Mouse (Mus musculus): ENCODE results near the gene Cd79a. TPM values are rescaled to one million over a fixed set of nuclear protein-coding genes. Genes with fewer than 3 reads are reported as not detected.

Gene Cd79a
- polyA plus RNA-seq, 1 experiment from 2014 or later: 0.52 TPM

GRCm38 (mm10) chr7:24944257-24944950 lies 47.2 kb downstream of the Cd79a start, which contains the start of gene Gm4881:
Gene Gm4881, minus strand, starts transcription at chr7:24944494.
- H3K4me1 ChIP-seq: peaks cover 7% of the 10 kb centered on the region
- ATAC-seq (ENCODE audit: borderline replicate concordance, extremely low read depth, low FRiP score, low TSS enrichment): no peak
- under 1% methylated on average over 72 of the region's 72 CpGs for WGBS

GRCm38 (mm10) chr7:24947316-24948048 lies 50.3 kb downstream of the Cd79a start:
- Histone ChIP-seq H3K27ac (no peak overlapping the region), H3K9ac (no peak overlapping the region), H3K27me3 (peaks cover 100% of the 10 kb centered on the region), H3K4me2 (no peak overlapping the region), H3K36me3 (no peaks in the 10 kb centered on the region), H3K4me3 (no peak overlapping the region), H3K9me3 (no peaks in the 10 kb centered on the region), H3K4me1 (peaks cover 7% of the 10 kb centered on the region)
- no peak for ATAC-seq (ENCODE audit: borderline replicate concordance, extremely low read depth, low FRiP score, low TSS enrichment)
- 6% methylated on average over 7 of the region's 7 CpGs for WGBS

More at GRCm38 (mm10) chr7:24944257-24944950, 47.2 kb downstream of the Cd79a start, which contains the start of gene Gm4881:
- Histone ChIP-seq H3K9ac (no peak within 1 kb of the TSS), H3K4me3 (peak within 1 kb of the TSS; percentile 24), H3K36me3 (no peaks in the 10 kb centered on the region), H3K4me2 (peak within 1 kb of the TSS; percentile 52), H3K9me3 (no peaks in the 10 kb centered on the region), H3K27me3 (peaks cover 100% of the 10 kb centered on the region), H3K27ac (no peak within 1 kb of the TSS)

DNA sequence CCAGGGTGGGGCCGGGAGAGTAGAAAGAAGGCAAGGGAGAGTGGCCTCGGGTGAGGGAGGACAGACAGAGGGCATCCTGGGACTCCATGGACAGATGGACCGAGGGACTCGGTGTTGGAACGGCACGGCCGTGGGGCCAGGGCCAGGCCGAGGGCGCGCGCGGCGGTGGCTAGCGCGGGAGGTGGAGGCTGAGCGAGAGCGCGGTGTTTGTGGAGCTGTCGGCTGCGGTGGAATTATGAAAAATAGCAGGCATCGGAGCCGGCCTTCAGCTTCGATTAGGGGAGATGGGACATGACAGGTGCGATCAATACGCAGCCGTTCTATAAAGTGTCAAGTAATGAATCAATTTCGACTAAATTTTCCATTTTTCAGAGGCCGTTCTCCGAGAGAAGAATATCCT lies 51.6 kb downstream of the Cd79a start:
- Histone ChIP-seq H3K36me3 (no peaks in the 10 kb centered on the region), H3K27ac (no peak overlapping the region), H3K4me1 (peaks cover 7% of the 10 kb centered on the region), H3K27me3 (peaks cover 100% of the 10 kb centered on the region), H3K9ac (no peak overlapping the region), H3K9me3 (no peaks in the 10 kb centered on the region), H3K4me3 (no peak overlapping the region), H3K4me2 (no peak overlapping the region)
- ATAC-seq (ENCODE audit: borderline replicate concordance, extremely low read depth, low FRiP score, low TSS enrichment): no peak
- 4% methylated on average over 29 of the region's 29 CpGs for WGBS

DNA sequence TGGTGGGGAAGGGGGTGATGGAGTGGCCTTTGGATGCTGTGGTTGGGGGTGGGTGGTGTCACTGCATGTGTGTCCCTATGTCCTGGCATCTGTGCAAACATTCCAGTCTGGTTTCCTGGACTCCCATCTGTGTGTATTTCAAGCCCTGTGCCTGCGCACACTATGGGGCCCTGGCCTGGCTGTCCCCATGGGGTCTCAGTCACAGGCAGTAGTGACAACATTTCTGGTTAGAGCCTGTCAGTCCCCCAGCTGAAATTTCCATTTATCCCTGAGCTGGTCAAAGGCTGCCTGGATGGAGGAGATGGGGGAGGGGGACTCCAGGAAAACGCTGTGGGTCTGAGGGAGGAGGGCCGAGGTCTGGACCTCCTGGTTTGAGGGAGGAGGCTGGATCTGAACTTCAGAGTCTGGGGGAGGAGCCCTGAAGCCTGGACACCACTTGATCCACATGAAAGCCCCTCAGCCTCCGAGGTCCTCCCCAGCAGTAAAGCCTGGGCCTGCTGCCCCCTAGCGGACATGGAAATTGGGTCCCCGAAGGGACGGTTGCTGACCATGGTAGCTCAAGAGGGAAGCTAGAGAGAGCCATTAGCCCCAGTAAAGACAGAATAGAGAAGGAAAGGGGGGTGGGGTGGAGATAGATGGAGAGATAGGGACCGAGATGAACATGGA lies 52.9 kb downstream of the Cd79a start:
- Histone ChIP-seq H3K9me3 (no peaks in the 10 kb centered on the region), H3K4me2 (no peak overlapping the region), H3K27ac (no peak overlapping the region), H3K9ac (no peak overlapping the region), H3K36me3 (no peaks in the 10 kb centered on the region), H3K27me3 (peaks cover 100% of the 10 kb centered on the region), H3K4me1 (peaks cover 6% of the 10 kb centered on the region), H3K4me3 (no peak overlapping the region)
- under 1% methylated on average over 8 of the region's 8 CpGs for WGBS
- peak; percentile 32; the same call in 1 of the 2 replicates for ATAC-seq (ENCODE audit: borderline replicate concordance, extremely low read depth, low FRiP score, low TSS enrichment)

Other genes with a start within 250 kb of the Cd79a start
- not detected in 2 replicates for gene Tex101, start 220.7 kb upstream of the Cd79a start, polyA plus RNA-seq (2015; fragmentation: Nextera tagmentation; extraction: Ambion mirVana)
- not detected in 2 replicates for gene BC049730, start 188.1 kb upstream of the Cd79a start, polyA plus RNA-seq (2015; fragmentation: Nextera tagmentation; extraction: Ambion mirVana)
- gene Gm4763, start 170.5 kb upstream of the Cd79a start, polyA plus RNA-seq (2015; fragmentation: Nextera tagmentation; extraction: Ambion mirVana): not detected in 2 replicates
- 0.73 and 0.75 TPM in 2 replicates for gene Cd177, start 137.1 kb upstream of the Cd79a start, polyA plus RNA-seq (2015; fragmentation: Nextera tagmentation; extraction: Ambion mirVana)
- gene Ceacam10, start 120.2 kb upstream of the Cd79a start, polyA plus RNA-seq (2015; fragmentation: Nextera tagmentation; extraction: Ambion mirVana): 0.15 TPM in 1 of 2 replicates, not detected in the other
- 14.1 and 18.4 TPM in 2 replicates for gene Gm9844, start 35.2 kb upstream of the Cd79a start, polyA plus RNA-seq (2015; fragmentation: Nextera tagmentation; extraction: Ambion mirVana)
- not detected in 2 replicates for gene Lypd4, start 27.4 kb upstream of the Cd79a start, polyA plus RNA-seq (2015; fragmentation: Nextera tagmentation; extraction: Ambion mirVana)
- gene Dmrtc2, start 27.3 kb upstream of the Cd79a start, polyA plus RNA-seq (2015; fragmentation: Nextera tagmentation; extraction: Ambion mirVana): not detected in 2 replicates
- 2,408 and 2,762 TPM in 2 replicates for gene Rps19, start 13.0 kb upstream of the Cd79a start, polyA plus RNA-seq (2015; fragmentation: Nextera tagmentation; extraction: Ambion mirVana)
- 115 and 128 TPM in 2 replicates for gene Arhgef1, start 5.5 kb downstream of the Cd79a start, polyA plus RNA-seq (2015; fragmentation: Nextera tagmentation; extraction: Ambion mirVana)
- gene Gm4881, start 47.1 kb downstream of the Cd79a start, polyA plus RNA-seq (2015; fragmentation: Nextera tagmentation; extraction: Ambion mirVana): not detected in 2 replicates
- gene Rabac1, start 75.4 kb downstream of the Cd79a start, polyA plus RNA-seq (2015; fragmentation: Nextera tagmentation; extraction: Ambion mirVana): 154 and 156 TPM in 2 replicates
- gene Atp1a3, start 108.6 kb downstream of the Cd79a start, polyA plus RNA-seq (2015; fragmentation: Nextera tagmentation; extraction: Ambion mirVana): 0.84 and 1.3 TPM in 2 replicates
- 3.8 and 4.2 TPM in 2 replicates for gene Grik5, start 175.0 kb downstream of the Cd79a start, polyA plus RNA-seq (2015; fragmentation: Nextera tagmentation; extraction: Ambion mirVana)
- gene Zfp574, start 175.2 kb downstream of the Cd79a start, polyA plus RNA-seq (2015; fragmentation: Nextera tagmentation; extraction: Ambion mirVana): 29.8 and 30.4 TPM in 2 replicates

All from lung, embryonic 15.5 days (tissue).